Mouse (Mus musculus): ENCODE data around the gene Hist2h3c2. TPM values are rescaled to one million over a fixed set of nuclear protein-coding genes. Genes with fewer than 3 reads are reported as not detected.
A peak's percentile ranks its signal among the peaks of the same experiment; 100 is the strongest.
"Not testable (repeated sequence)": the region's sequence is repeated elsewhere in the genome, so short reads cannot be mapped to it uniquely, and the experiment has no call there.

Gene Hist2h3c2
- polyA plus RNA-seq, 1 experiment, result 23.1 TPM

GRCm38 (mm10) chr3:96220765-96221639, 17.9 kb downstream of the Hist2h3c2 start, which contains the start of the genes Hist2h2ac and Hist2h2be:
Gene Hist2h2ac, minus strand, starts transcription at chr3:96220880.
Gene Hist2h2be, plus strand, starts transcription at chr3:96221119.
- H3K27ac ChIP-seq (ENCODE audit: insufficient read depth, low read length), result peak within 1 kb of the TSS; percentile 98
- H3K36me3 ChIP-seq (ENCODE audit: control insufficient read depth, insufficient read depth, low read length, poor library complexity, severe bottlenecking), result no peaks in the 10 kb centered on the region
- H3K9ac ChIP-seq (ENCODE audit: low read depth, poor library complexity, severe bottlenecking), result peak within 1 kb of the TSS; percentile 97
- peak within 1 kb of the TSS; percentile 89 for H3K4me3 ChIP-seq (ENCODE audit: low read depth, low read length)
- 0 out of 2 replicates have a peak, but pooled peaks have one; percentile 15 for TF ChIP-seq EP300 (IDR thresholded peaks at IDR 0.05; ENCODE audit: insufficient read depth, low read depth, low read length)
- peak; percentile 84 for TF ChIP-seq POLR2A (IDR thresholded peaks at IDR 0.05; ENCODE audit: insufficient read depth, low read length)
- no peak for TF ChIP-seq CTCF (IDR thresholded peaks at IDR 0.05; ENCODE audit: low read depth, low read length)
- H3K9me3 ChIP-seq (replicated peaks; ENCODE audit: control insufficient read depth, insufficient read depth, low read length, poor library complexity, severe bottlenecking), result no peaks in the 10 kb centered on the region
- H3K27me3 ChIP-seq (ENCODE audit: control insufficient read depth, insufficient read depth, low read length, poor library complexity, severe bottlenecking), result no peaks in the 10 kb centered on the region
- no peaks in the 10 kb centered on the region for H3K4me1 ChIP-seq (ENCODE audit: control insufficient read depth, insufficient read depth, low read length)

DNA sequence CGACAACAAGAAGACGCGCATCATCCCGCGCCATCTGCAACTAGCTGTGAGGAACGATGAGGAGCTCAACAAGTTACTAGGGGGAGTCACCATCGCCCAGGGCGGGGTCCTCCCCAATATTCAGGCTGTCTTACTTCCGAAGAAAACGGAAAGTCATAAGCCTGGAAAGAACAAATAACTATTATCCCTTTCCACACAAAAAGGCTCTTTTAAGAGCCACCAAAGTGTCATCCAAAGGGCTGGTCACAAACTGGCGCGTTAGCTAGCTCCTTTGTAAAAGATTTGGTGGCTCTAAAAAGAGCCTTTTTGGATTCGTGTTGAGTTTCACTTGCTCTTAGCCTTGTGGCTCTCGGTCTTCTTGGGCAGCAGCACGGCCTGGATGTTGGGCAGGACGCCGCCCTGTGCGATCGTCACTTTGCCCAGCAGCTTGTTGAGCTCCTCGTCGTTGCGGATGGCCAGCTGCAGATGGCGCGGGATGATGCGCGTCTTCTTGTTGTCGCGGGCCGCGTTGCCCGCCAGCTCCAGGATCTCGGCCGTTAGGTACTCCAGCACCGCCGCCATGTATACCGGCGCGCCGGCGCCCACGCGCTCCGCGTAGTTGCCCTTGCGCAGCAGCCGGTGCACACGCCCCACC, 18.7 kb downstream of the Hist2h3c2 start:
- not testable (repeated sequence) for H3K27me3 ChIP-seq (ENCODE audit: control insufficient read depth, insufficient read depth, low read length, poor library complexity, severe bottlenecking); H3K36me3 ChIP-seq (ENCODE audit: control insufficient read depth, insufficient read depth, low read length, poor library complexity, severe bottlenecking); H3K4me1 ChIP-seq (ENCODE audit: control insufficient read depth, insufficient read depth, low read length); H3K9me3 ChIP-seq (replicated peaks; ENCODE audit: control insufficient read depth, insufficient read depth, low read length, poor library complexity, severe bottlenecking)
- H3K9ac ChIP-seq (ENCODE audit: low read depth, poor library complexity, severe bottlenecking), result peak overlapping the region; percentile 97
- peak overlapping the region; percentile 98 for H3K27ac ChIP-seq (ENCODE audit: insufficient read depth, low read length)
- peak overlapping the region; percentile 89 for H3K4me3 ChIP-seq (ENCODE audit: low read depth, low read length)

- Histone ChIP-seq H3K9me3 (replicated peaks; ENCODE audit: control insufficient read depth, insufficient read depth, low read length, poor library complexity, severe bottlenecking) (no peaks in the 10 kb centered on the region), H3K4me3 (ENCODE audit: low read depth, low read length) (peak within 1 kb of the TSS; percentile 89), H3K9ac (ENCODE audit: low read depth, poor library complexity, severe bottlenecking) (peak within 1 kb of the TSS; percentile 97), H3K27me3 (ENCODE audit: control insufficient read depth, insufficient read depth, low read length, poor library complexity, severe bottlenecking) (no peaks in the 10 kb centered on the region), H3K27ac (ENCODE audit: insufficient read depth, low read length) (peak within 1 kb of the TSS; percentile 98), H3K4me1 (ENCODE audit: control insufficient read depth, insufficient read depth, low read length) (no peaks in the 10 kb centered on the region), H3K36me3 (ENCODE audit: control insufficient read depth, insufficient read depth, low read length, poor library complexity, severe bottlenecking) (no peaks in the 10 kb centered on the region)
- TF ChIP-seq CTCF (IDR thresholded peaks at IDR 0.05; ENCODE audit: low read depth, low read length), result no peak
- TF ChIP-seq EP300 (IDR thresholded peaks at IDR 0.05; ENCODE audit: insufficient read depth, low read depth, low read length), result no peak
- TF ChIP-seq POLR2A (IDR thresholded peaks at IDR 0.05; ENCODE audit: insufficient read depth, low read length), result no peak
Observed at GRCm38 (mm10) chr3:96219661-96220130, 19.2 kb downstream of the Hist2h3c2 start, which contains the start of the genes Bola1 and Hist2h2ab. Gene Bola1, minus strand, starts transcription at chr3:96219709. Gene Hist2h2ab, plus strand, starts transcription at chr3:96219865.

GRCm38 (mm10) chr3:96219191-96219641, 19.7 kb downstream of the Hist2h3c2 start:
- Histone ChIP-seq H3K4me1 (ENCODE audit: control insufficient read depth, insufficient read depth, low read length) (no peaks in the 10 kb centered on the region), H3K36me3 (ENCODE audit: control insufficient read depth, insufficient read depth, low read length, poor library complexity, severe bottlenecking) (no peaks in the 10 kb centered on the region), H3K27me3 (ENCODE audit: control insufficient read depth, insufficient read depth, low read length, poor library complexity, severe bottlenecking) (no peaks in the 10 kb centered on the region), H3K9ac (ENCODE audit: low read depth, poor library complexity, severe bottlenecking) (peak overlapping the region; percentile 97), H3K27ac (ENCODE audit: insufficient read depth, low read length) (peak overlapping the region; percentile 98), H3K4me3 (ENCODE audit: low read depth, low read length) (peak overlapping the region; percentile 76), H3K9me3 (replicated peaks; ENCODE audit: control insufficient read depth, insufficient read depth, low read length, poor library complexity, severe bottlenecking) (no peaks in the 10 kb centered on the region)
- TF ChIP-seq EP300 (IDR thresholded peaks at IDR 0.05; ENCODE audit: insufficient read depth, low read depth, low read length) (no peak), CTCF (IDR thresholded peaks at IDR 0.05; ENCODE audit: low read depth, low read length) (no peak), POLR2A (IDR thresholded peaks at IDR 0.05; ENCODE audit: insufficient read depth, low read length) (no peak)

DNA sequence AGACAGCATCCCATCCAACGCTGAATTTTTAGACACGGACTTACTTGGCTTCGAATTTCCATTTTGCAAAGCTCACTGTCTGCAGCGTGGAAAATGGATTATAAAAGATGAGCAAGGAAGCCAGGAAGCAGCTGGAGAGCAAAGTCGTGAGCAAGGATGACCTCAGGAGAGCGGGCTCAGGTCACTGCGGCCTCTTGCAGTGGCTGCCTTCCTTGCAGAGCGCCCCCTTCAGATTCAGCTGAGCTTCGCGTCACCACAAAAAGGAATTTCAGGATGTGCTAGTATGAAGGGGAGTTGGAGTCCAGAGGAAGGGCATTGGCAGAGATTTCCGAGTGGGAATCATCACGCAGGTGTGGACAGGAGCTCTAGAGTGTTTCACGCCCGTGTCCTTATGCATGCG, 29.7 kb downstream of the Hist2h3c2 start:
- H3K4me1 ChIP-seq (ENCODE audit: control insufficient read depth, insufficient read depth, low read length), result no peaks in the 10 kb centered on the region
- H3K36me3 ChIP-seq (ENCODE audit: control insufficient read depth, insufficient read depth, low read length, poor library complexity, severe bottlenecking), result no peaks in the 10 kb centered on the region
- no peak overlapping the region for H3K9ac ChIP-seq (ENCODE audit: low read depth, poor library complexity, severe bottlenecking)
- H3K27me3 ChIP-seq (ENCODE audit: control insufficient read depth, insufficient read depth, low read length, poor library complexity, severe bottlenecking), result peaks cover 1% of the 10 kb centered on the region; the same call in 1 of the 2 replicates
- TF ChIP-seq POLR2A (IDR thresholded peaks at IDR 0.05; ENCODE audit: insufficient read depth, low read length) (no peak), CTCF (IDR thresholded peaks at IDR 0.05; ENCODE audit: low read depth, low read length) (peak; percentile 80), EP300 (IDR thresholded peaks at IDR 0.05; ENCODE audit: insufficient read depth, low read depth, low read length) (no peak)
- H3K9me3 ChIP-seq (replicated peaks; ENCODE audit: control insufficient read depth, insufficient read depth, low read length, poor library complexity, severe bottlenecking), result no peaks in the 10 kb centered on the region
- no peak overlapping the region for H3K27ac ChIP-seq (ENCODE audit: insufficient read depth, low read length)
- no peak overlapping the region for H3K4me3 ChIP-seq (ENCODE audit: low read depth, low read length)

All from ES-Bruce4 (cell line).